Mouse (Mus musculus) MN1 (cell line): ENCODE measurements around the gene Capzb.

Experiments used
- DNase-seq: peaks from one replicate; pipeline ENCODE4 v3.0.0-alpha.2; 2016; ENCODE audit warnings: low spot score

The Capzb gene

GRCm38 (mm10) chr4:139192499-139193175, at the start of gene Capzb:
TSS of gene Capzb (plus strand) at chr4:139192899.
- DNase-seq = peak; percentile 99

- DNase-seq = no peak
Observed at GRCm38 (mm10) chr4:139142985-139143384, 49.7 kb upstream of the Capzb start.

- DNase-seq = peak; percentile 39
Observed at GRCm38 (mm10) chr4:139144577-139144976, 48.1 kb upstream of the Capzb start.

GRCm38 (mm10) chr4:139145156-139145555, 47.5 kb upstream of the Capzb start:
- DNase-seq = peak; percentile 32

- DNase-seq = peak; percentile 76
Observed at GRCm38 (mm10) chr4:139146760-139147159, 45.9 kb upstream of the Capzb start.

- DNase-seq = no peak
Observed at GRCm38 (mm10) chr4:139151370-139151769, 41.3 kb upstream of the Capzb start.

GRCm38 (mm10) chr4:139154576-139155307, 38.0 kb upstream of the Capzb start:
- DNase-seq = no peak

GRCm38 (mm10) chr4:139156538-139156937, 36.2 kb upstream of the Capzb start:
- DNase-seq = no peak

- DNase-seq = no peak
Observed at GRCm38 (mm10) chr4:139158350-139158749, 34.3 kb upstream of the Capzb start.

GRCm38 (mm10) chr4:139161076-139161475, 31.6 kb upstream of the Capzb start:
- DNase-seq = no peak

- no peak for DNase-seq
Observed at GRCm38 (mm10) chr4:139164082-139164481, 28.6 kb upstream of the Capzb start.

GRCm38 (mm10) chr4:139165259-139165658, 27.4 kb upstream of the Capzb start:
- DNase-seq = no peak

GRCm38 (mm10) chr4:139166244-139166643, 26.5 kb upstream of the Capzb start:
- DNase-seq = no peak

GRCm38 (mm10) chr4:139167107-139167506, 25.6 kb upstream of the Capzb start:
- no peak for DNase-seq

- DNase-seq = no peak
Observed at GRCm38 (mm10) chr4:139168985-139169747, 23.5 kb upstream of the Capzb start.

- no peak for DNase-seq
Observed at GRCm38 (mm10) chr4:139169748-139170279, 22.9 kb upstream of the Capzb start.

- no peak for DNase-seq
Observed at GRCm38 (mm10) chr4:139175061-139175971, 17.4 kb upstream of the Capzb start.

- no peak for DNase-seq
Observed at GRCm38 (mm10) chr4:139176023-139176422, 16.7 kb upstream of the Capzb start.

GRCm38 (mm10) chr4:139177921-139178320, 14.8 kb upstream of the Capzb start:
- DNase-seq = no peak

- DNase-seq = no peak
Observed at GRCm38 (mm10) chr4:139178377-139178776, 14.3 kb upstream of the Capzb start.

- DNase-seq = no peak
Observed at GRCm38 (mm10) chr4:139179218-139179617, 13.5 kb upstream of the Capzb start.
